Mouse (Mus musculus): ENCODE measurements around the gene Spef1. TPM values are rescaled to one million over a fixed set of nuclear protein-coding genes. Genes with fewer than 3 reads are reported as not detected.
A peak's percentile ranks its signal among the peaks of the same experiment; 100 is the strongest.

The Spef1 gene
- polyA plus RNA-seq, 1 experiment from 2014 or later = 0.59 TPM

- Histone ChIP-seq H3K4me2 (ENCODE audit: low read depth, low read length) (no peak overlapping the region), H3K4me1 (ENCODE audit: insufficient read depth) (peaks cover 36% of the 10 kb centered on the region), H3K27me3 (ENCODE audit: insufficient read depth, low read length) (no peaks in the 10 kb centered on the region), H3K27ac (ENCODE audit: low read depth) (no peak overlapping the region), H3K9me3 (ENCODE audit: low read length) (no peaks in the 10 kb centered on the region), H3K36me3 (replicated peaks; ENCODE audit: insufficient read depth, low read length) (no peaks in the 10 kb centered on the region), H3K9ac (replicated peaks) (no peak overlapping the region), H3K4me3 (ENCODE audit: low read depth, low read length) (no peak overlapping the region)
- WGBS (ENCODE audit: insufficient replicate concordance) = 57% methylated on average over 4 of the region's 4 CpGs
- no peak for TF ChIP-seq CTCF (IDR thresholded peaks at IDR 0.05; ENCODE audit: low read depth)
- TF ChIP-seq EP300 (IDR thresholded peaks at IDR 0.05; ENCODE audit: low read depth) = no peak
- ATAC-seq = no peak
- no peak for DNase-seq
Measured at GRCm38 (mm10) chr2:131220030-131220429, 32.9 kb upstream of the Spef1 start.

DNA sequence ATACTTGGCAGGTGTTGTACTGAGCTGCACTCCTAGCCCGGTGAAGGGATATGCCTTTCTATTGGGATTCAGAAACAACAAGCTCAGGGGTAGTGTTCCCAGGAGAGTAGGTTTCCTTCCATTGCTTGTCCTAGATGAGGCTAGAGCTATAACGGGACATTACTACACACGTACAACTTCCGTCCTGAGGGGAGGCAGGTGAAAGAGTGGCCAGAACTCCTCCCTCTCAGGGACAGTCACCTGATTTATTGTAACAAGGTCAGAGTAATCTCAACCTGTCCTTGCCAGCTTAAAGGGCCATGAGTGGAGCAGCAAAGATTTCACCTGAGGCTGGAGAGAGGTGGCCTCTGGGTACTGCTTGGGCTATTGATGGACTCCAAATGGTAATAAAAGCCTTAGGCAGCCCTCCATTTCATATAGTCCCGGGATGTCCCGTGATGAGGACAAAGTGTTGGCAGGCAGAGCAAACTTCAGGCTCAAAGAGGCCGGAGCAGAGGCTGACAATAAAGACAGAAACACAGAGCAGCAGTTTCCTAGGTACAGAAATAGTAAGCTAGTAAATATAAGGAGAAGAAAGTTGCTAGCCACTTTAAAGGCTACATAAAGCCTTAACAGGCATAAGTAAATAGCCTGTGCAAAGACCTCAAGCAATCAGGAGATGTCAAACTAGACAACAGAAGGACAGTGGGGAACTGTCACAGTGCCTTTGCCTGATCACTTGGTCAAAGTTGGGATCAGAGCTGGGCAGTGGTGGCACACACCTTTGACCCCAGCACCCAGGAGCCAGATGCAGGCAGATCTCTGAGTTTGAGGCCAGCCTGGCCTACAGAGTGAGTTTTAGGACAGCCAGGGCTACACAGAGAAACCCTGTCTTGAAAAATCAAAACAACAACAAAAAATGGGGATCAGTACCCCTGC is 29.1 kb upstream of the Spef1 start:
- Histone ChIP-seq H3K4me2 (ENCODE audit: low read depth, low read length) (no peak overlapping the region), H3K4me1 (ENCODE audit: insufficient read depth) (peaks cover 42% of the 10 kb centered on the region), H3K36me3 (replicated peaks; ENCODE audit: insufficient read depth, low read length) (peaks cover 10% of the 10 kb centered on the region), H3K4me3 (ENCODE audit: low read depth, low read length) (no peak overlapping the region), H3K9me3 (ENCODE audit: low read length) (no peaks in the 10 kb centered on the region), H3K27me3 (ENCODE audit: insufficient read depth, low read length) (no peaks in the 10 kb centered on the region), H3K9ac (replicated peaks) (no peak overlapping the region), H3K27ac (ENCODE audit: low read depth) (peak overlapping the region; percentile 78)
- 73% methylated on average over 7 of the region's 7 CpGs for WGBS (ENCODE audit: insufficient replicate concordance)
- peak; percentile 82 for ATAC-seq
- no peak for DNase-seq
- TF ChIP-seq CTCF (IDR thresholded peaks at IDR 0.05; ENCODE audit: low read depth) (no peak), EP300 (IDR thresholded peaks at IDR 0.05; ENCODE audit: low read depth) (no peak)

DNA sequence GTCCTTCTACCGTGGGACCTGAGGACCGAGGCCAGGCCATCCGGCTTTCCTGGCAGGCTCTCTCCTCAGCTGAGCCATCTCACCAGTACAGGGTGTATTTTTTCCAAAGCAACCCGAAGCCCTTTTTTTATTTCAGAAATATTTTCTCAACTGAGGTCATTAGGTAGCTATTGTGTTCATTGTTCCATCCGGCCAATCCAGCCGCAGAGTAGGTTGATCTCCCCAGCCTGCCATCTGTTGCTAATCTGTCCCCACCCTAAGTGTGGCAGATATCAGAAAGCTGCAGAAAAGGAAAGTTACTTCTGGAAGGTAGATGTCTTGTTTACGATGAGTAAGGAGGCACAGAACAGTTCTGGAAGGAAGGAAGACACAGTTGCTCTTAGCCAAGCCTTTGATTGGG is 26.7 kb upstream of the Spef1 start:
- Histone ChIP-seq H3K4me1 (ENCODE audit: insufficient read depth) (peaks cover 54% of the 10 kb centered on the region), H3K36me3 (replicated peaks; ENCODE audit: insufficient read depth, low read length) (peaks cover 10% of the 10 kb centered on the region), H3K4me3 (ENCODE audit: low read depth, low read length) (no peak overlapping the region), H3K27ac (ENCODE audit: low read depth) (peak overlapping the region; percentile 79), H3K9ac (replicated peaks) (peak overlapping the region; percentile 58; the same call in 1 of the 2 replicates), H3K9me3 (ENCODE audit: low read length) (no peaks in the 10 kb centered on the region), H3K4me2 (ENCODE audit: low read depth, low read length) (peak overlapping the region; percentile 57), H3K27me3 (ENCODE audit: insufficient read depth, low read length) (no peaks in the 10 kb centered on the region)
- peak; percentile 41 for DNase-seq
- WGBS (ENCODE audit: insufficient replicate concordance) = 60% methylated on average over 7 of the region's 7 CpGs
- peak; percentile 24 for ATAC-seq
- no peak for TF ChIP-seq CTCF (IDR thresholded peaks at IDR 0.05; ENCODE audit: low read depth)
- TF ChIP-seq EP300 (IDR thresholded peaks at IDR 0.05; ENCODE audit: low read depth) = peak; percentile 98

DNA sequence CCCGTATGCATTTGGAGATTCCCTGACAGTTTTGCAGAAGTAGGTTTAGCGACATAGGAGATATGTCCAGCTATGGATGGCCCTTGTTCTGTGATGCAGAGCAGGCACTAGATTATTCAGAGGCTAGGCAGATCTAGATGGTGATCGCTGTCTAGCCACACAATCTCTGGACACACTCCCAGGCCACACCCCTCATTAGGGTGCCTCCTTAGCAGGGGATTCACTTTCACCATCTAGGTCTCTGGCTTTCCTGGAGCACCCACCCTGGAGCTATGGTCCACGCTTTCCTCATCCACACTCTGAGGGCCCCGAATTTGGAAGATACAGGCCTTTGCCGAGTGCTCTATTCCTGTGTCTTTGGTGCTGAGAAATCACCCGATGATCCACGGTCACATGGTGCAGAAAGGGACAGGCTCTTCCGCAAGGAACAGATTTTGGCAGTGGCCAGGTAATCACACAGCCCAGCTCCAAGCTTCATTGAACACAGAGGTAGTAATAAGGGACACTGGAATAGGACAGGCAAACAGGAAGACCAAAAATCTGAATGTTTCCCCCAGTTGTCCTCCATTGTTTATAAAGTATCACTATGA is 24.0 kb upstream of the Spef1 start:
- TF ChIP-seq CTCF (IDR thresholded peaks at IDR 0.05; ENCODE audit: low read depth) = no peak
- no peak for TF ChIP-seq EP300 (IDR thresholded peaks at IDR 0.05; ENCODE audit: low read depth)
- peak overlapping the region; percentile 74 for H3K9ac ChIP-seq (replicated peaks)

DNA sequence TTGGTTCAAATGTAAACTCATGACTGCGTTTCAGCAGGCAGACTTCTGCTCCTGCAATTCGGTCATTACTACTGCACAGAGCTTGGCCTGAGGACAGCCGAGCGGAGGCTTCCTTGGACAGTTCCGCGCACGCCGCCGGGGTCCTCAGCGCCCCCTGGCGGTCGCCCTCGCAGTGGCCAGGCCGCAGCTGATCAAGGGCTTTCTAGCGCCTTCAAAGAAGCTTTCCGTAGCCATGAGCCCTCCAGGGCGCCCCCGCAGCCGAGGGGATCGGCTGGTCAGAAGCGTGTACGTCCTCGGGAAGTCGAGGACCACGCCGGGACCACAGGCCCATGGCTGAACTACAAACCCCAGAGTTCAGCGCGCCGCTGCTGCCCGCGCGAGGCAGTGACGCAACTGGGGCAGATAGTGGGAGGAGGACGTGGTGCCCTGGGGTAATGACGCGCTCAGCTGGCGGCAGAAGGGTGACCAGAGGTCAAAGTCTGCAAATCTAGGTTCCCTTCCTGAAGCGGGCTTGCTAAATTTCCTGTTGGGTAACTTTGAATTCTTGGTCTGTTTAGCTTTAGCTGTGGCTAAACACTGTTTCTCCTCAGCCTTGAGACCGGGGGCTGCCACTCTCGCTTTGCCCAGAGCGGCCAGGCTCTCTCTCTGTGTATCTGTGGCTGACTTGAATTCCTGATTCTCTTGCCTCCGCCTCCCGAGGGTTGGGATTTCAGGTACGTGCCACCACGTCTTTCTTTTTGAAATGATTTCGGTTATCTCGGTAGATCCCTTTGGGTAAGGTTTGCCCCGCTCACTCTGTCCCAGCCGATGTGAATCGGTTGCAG is 23.1 kb upstream of the Spef1 start:
- Histone ChIP-seq H3K9me3 (ENCODE audit: low read length) (no peaks in the 10 kb centered on the region), H3K36me3 (replicated peaks; ENCODE audit: insufficient read depth, low read length) (peaks cover 10% of the 10 kb centered on the region), H3K9ac (replicated peaks) (peak overlapping the region; percentile 74), H3K27me3 (ENCODE audit: insufficient read depth, low read length) (no peaks in the 10 kb centered on the region), H3K4me2 (ENCODE audit: low read depth, low read length) (peak overlapping the region; percentile 70), H3K27ac (ENCODE audit: low read depth) (peak overlapping the region; percentile 91), H3K4me1 (ENCODE audit: insufficient read depth) (peaks cover 70% of the 10 kb centered on the region), H3K4me3 (ENCODE audit: low read depth, low read length) (peak overlapping the region; percentile 69)
- TF ChIP-seq CTCF (IDR thresholded peaks at IDR 0.05; ENCODE audit: low read depth) (peak; percentile 100), EP300 (IDR thresholded peaks at IDR 0.05; ENCODE audit: low read depth) (0 out of 2 replicates have a peak, but pooled peaks have one; percentile 65)
- DNase-seq = peak; percentile 97
- WGBS (ENCODE audit: insufficient replicate concordance) = 1% methylated on average over 50 of the region's 50 CpGs
- peak; percentile 91 for ATAC-seq

More for the DNA sequence above, 24.0 kb upstream of the Spef1 start:
- DNase-seq (peak; percentile 30), ATAC-seq (no peak)
- Histone ChIP-seq H3K9me3 (ENCODE audit: low read length) (no peaks in the 10 kb centered on the region), H3K4me3 (ENCODE audit: low read depth, low read length) (peak overlapping the region; percentile 69), H3K27me3 (ENCODE audit: insufficient read depth, low read length) (no peaks in the 10 kb centered on the region), H3K4me1 (ENCODE audit: insufficient read depth) (peaks cover 67% of the 10 kb centered on the region), H3K27ac (ENCODE audit: low read depth) (peak overlapping the region; percentile 91), H3K4me2 (ENCODE audit: low read depth, low read length) (peak overlapping the region; percentile 70), H3K36me3 (replicated peaks; ENCODE audit: insufficient read depth, low read length) (peaks cover 10% of the 10 kb centered on the region)
- 44% methylated on average over 9 of the region's 9 CpGs for WGBS (ENCODE audit: insufficient replicate concordance)

Data from liver, postnatal 0 days (tissue).